Mouse (Mus musculus) midbrain, embryonic 12.5 days (tissue): Measurements from ENCODE around the gene Twist2. TPM values are rescaled to one million over a fixed set of nuclear protein-coding genes. Genes with fewer than 3 reads are reported as not detected.
A peak's percentile ranks its signal among the peaks of the same experiment; 100 is the strongest.

Experiments used
- ATAC-seq: fragments of 200-750 bp; cut with Nextera tagmentation; 2 replicates; pipeline ENCODE4 v1.8.0; 2017; ENCODE audit warnings: low read depth, moderate TSS enrichment, moderate library complexity; ENCODE audit not compliant: low FRiP score
- H3K27ac ChIP-seq: fragments of 300-500 bp; sonication (generic); replicated peaks from 2 replicates; pipeline ENCODE4 v1.5.1; 2016; ENCODE audit warnings: mild to moderate bottlenecking
- H3K27me3 ChIP-seq: fragments of 300-500 bp; sonication (generic); 2 replicates; pipeline ENCODE4 v1.6.1; 2016; ENCODE audit warnings: mild to moderate bottlenecking
- H3K36me3 ChIP-seq: fragments of 300-500 bp; sonication (generic); 2 replicates; pipeline ENCODE4 v1.6.1; 2016
- H3K4me1 ChIP-seq: fragments of 300-500 bp; sonication (generic); 2 replicates; pipeline ENCODE4 v1.6.1; 2016
- H3K4me2 ChIP-seq: fragments of 300-500 bp; sonication (generic); replicated peaks from 2 replicates; pipeline ENCODE4 v1.6.1; 2016; ENCODE audit warnings: mild to moderate bottlenecking, moderate library complexity
- H3K4me3 ChIP-seq: fragments of 300-500 bp; sonication (generic); 2 replicates; pipeline ENCODE4 v1.5.1; 2016; ENCODE audit warnings: mild to moderate bottlenecking
- H3K9ac ChIP-seq: fragments of 300-500 bp; sonication (generic); replicated peaks from 2 replicates; pipeline ENCODE4 v1.6.1; 2016; ENCODE audit warnings: mild to moderate bottlenecking, moderate library complexity
- H3K9me3 ChIP-seq: fragments of 300-500 bp; sonication (generic); 2 replicates; pipeline ENCODE4 v1.6.1; 2016; ENCODE audit warnings: mild to moderate bottlenecking
- WGBS: fragments of 180-500 bp; shearing (Covaris S2); methylation state at CpG from one replicate; pipeline ENCODE4 v1.1.7; 2016; 5-methylcytosine and 5-hydroxymethylcytosine counted together
- polyA plus RNA-seq: library from polyadenylated mRNA; unstranded; fragments of >200 nt; fragmentation: Nextera tagmentation; extraction: Ambion mirVana; gene quantifications from 2 replicates; pipeline ENCODE4 v1.2.1, GENCODE M21; 2016

Twist2 gene
- 7.2 and 10.1 TPM in 2 replicates for polyA plus RNA-seq

GRCm38 (mm10) chr1:91800967-91801843, at the start of gene Twist2:
TSS of gene Twist2 (plus strand) at chr1:91801461.
- Histone ChIP-seq H3K4me1 (peaks cover 18% of the 10 kb centered on the region), H3K27ac (no peak within 1 kb of the TSS), H3K27me3 (peaks cover 61% of the 10 kb centered on the region), H3K36me3 (no peaks in the 10 kb centered on the region), H3K9ac (peak within 1 kb of the TSS; percentile 39; the same call in 1 of the 2 replicates), H3K4me3 (peak within 1 kb of the TSS; percentile 44), H3K4me2 (peak within 1 kb of the TSS; percentile 74), H3K9me3 (no peaks in the 10 kb centered on the region)
- under 1% methylated on average over 73 of the region's 77 CpGs for WGBS
- ATAC-seq = no peak

- Histone ChIP-seq H3K4me2 (no peak overlapping the region), H3K27me3 (peaks cover 27% of the 10 kb centered on the region), H3K9ac (no peak overlapping the region), H3K9me3 (no peaks in the 10 kb centered on the region), H3K4me1 (no peaks in the 10 kb centered on the region; the same call in 1 of the 2 replicates), H3K27ac (no peak overlapping the region), H3K36me3 (no peaks in the 10 kb centered on the region), H3K4me3 (no peak overlapping the region)
- WGBS = 88% methylated on average over 9 of the region's 9 CpGs
- ATAC-seq = no peak
Measured at GRCm38 (mm10) chr1:91752931-91753330, 48.3 kb upstream of the Twist2 start.

- ATAC-seq = peak; percentile 77
- H3K36me3 ChIP-seq = no peaks in the 10 kb centered on the region
- H3K9ac ChIP-seq = peak overlapping the region; percentile 31; the same call in 1 of the 2 replicates
- no peak overlapping the region for H3K27ac ChIP-seq
- under 1% methylated on average over 9 of the region's 9 CpGs for WGBS
- H3K4me3 ChIP-seq = peak overlapping the region; percentile 20; the same call in 1 of the 2 replicates
- peaks cover 9% of the 10 kb centered on the region for H3K27me3 ChIP-seq
- peaks cover 14% of the 10 kb centered on the region for H3K4me1 ChIP-seq
- peak overlapping the region; percentile 47 for H3K4me2 ChIP-seq
- no peaks in the 10 kb centered on the region for H3K9me3 ChIP-seq
Measured at GRCm38 (mm10) chr1:91755102-91755501, 46.2 kb upstream of the Twist2 start.

- no peak overlapping the region for H3K4me2 ChIP-seq
- no peak overlapping the region for H3K4me3 ChIP-seq
- peaks cover 21% of the 10 kb centered on the region for H3K4me1 ChIP-seq
- no peaks in the 10 kb centered on the region for H3K36me3 ChIP-seq
- WGBS = 62% methylated on average over 16 of the region's 16 CpGs
- ATAC-seq = no peak
- H3K27me3 ChIP-seq = peaks cover 9% of the 10 kb centered on the region
- H3K27ac ChIP-seq = no peak overlapping the region
- H3K9ac ChIP-seq = no peak overlapping the region
- no peaks in the 10 kb centered on the region for H3K9me3 ChIP-seq
Measured at GRCm38 (mm10) chr1:91757292-91757691, 44.0 kb upstream of the Twist2 start.

DNA sequence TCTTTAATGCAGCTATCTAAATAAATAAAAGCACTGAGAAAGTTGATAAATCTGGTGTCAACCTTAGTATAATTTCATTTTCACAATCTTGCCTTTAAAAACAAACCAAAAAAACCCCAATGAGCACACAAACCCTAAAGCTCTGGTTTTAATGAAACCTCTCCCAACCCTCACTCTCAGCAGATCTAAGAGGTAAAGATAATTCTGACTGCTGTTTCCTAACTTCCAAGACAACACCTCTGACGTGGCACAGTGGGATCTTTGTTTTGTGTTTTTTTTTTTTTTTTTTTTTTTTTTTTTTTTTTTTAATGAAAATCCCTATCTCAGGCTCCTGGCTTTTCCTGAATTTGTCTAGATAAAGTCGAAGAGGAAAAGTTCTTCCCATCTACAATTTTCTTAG, 43.1 kb upstream of the Twist2 start:
- Histone ChIP-seq H3K4me2 (no peak overlapping the region), H3K9ac (no peak overlapping the region), H3K4me1 (peaks cover 21% of the 10 kb centered on the region), H3K27ac (no peak overlapping the region), H3K9me3 (no peaks in the 10 kb centered on the region), H3K27me3 (peaks cover 9% of the 10 kb centered on the region), H3K4me3 (no peak overlapping the region), H3K36me3 (no peaks in the 10 kb centered on the region)
- 26% methylated on average over 2 of the region's 2 CpGs for WGBS
- ATAC-seq = no peak

DNA sequence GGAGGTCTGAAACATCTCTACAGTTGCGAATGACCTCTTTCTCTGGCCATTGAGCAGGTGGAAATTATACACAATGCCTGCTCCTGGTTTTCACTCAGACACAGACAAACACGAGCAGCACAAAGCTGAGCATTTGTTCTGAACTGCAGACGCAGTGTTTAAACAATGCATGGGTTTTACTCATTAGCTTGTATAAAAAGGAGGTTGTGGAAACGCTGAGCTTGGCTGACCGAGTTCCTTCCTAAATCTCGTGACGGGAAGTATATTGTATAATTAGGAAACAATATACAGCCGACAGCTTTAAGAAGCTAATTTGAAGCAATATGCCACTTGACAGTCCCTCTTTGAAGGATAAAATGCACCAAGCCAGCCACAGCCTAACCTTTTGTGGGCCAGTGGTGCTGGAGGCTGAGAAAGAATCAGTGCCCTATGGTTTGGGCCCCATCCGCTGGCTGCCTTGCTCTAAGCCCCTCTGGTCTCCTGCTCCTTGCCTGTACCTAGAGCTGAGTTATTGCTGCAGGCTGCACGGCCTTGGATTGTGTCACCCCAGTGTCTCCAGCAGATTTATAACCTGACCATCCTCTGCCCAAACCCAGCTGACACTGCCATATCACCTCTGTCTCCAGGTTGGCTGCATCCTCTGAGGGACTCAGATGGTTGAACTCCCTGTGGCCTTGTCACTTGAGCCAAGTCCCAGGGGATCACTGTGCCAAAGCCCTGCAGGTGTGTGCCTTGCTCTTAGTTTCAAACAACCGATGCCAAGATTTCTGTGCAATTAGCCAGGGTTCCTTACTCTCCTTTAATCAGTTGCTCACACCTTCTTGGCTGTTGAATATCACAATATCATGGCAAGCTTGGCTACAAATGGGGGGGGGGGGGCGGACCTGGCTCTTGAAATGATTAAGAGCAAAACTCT, 42.4 kb upstream of the Twist2 start:
- WGBS = 21% methylated on average over 12 of the region's 12 CpGs
- Histone ChIP-seq H3K36me3 (no peaks in the 10 kb centered on the region), H3K4me3 (no peak overlapping the region), H3K27me3 (peaks cover 9% of the 10 kb centered on the region), H3K9me3 (no peaks in the 10 kb centered on the region), H3K27ac (peak overlapping the region; percentile 46; the same call in 1 of the 2 replicates), H3K4me1 (peaks cover 21% of the 10 kb centered on the region), H3K9ac (0 out of 2 replicates have a peak overlapping the region, but pooled peaks have one; percentile 2), H3K4me2 (peak overlapping the region; percentile 21; the same call in 1 of the 2 replicates)
- peak; percentile 40 for ATAC-seq

DNA sequence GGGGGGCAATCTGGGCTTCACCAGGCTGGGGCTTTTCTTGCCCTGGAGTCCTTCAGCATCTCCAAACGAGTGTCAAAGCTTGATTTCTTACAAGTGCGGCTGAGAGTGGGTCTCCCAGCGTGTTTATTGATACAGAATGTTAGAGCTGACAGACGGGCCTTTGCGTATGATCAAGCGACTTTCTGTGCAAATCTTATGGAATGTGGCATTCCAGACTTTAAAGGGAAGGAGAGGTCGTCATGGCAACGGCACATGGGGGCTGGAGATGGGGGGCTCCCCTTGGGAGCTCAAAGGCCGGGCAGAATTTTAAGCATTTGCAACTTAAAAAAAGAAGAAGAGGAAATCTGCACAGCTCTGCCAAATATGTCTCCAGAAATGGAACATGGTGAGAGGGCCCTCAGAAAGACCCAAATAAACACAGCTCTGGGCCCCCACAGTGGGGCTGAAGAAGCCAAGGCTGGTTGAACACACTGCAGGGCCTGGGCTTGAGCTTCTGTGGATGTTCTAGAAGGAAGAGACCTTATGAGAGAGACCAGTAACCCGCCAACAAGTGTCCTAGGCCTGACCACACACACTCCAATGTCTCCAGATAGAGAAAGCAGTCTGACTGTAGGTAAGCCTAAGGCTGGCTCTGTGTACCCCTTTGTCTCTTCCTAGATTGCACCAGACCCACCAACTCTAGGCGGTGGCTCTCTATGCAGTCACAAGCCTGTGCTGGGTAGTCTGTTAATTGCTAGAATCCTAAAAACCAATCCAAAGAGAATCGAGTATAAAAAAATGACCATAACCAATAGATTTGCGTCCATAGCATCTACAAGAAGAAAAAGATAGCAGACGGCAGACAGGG, 40.9 kb upstream of the Twist2 start:
- H3K9me3 ChIP-seq = no peaks in the 10 kb centered on the region
- peaks cover 21% of the 10 kb centered on the region for H3K4me1 ChIP-seq
- H3K9ac ChIP-seq = no peak overlapping the region
- no peaks in the 10 kb centered on the region for H3K36me3 ChIP-seq
- H3K4me3 ChIP-seq = no peak overlapping the region
- peak overlapping the region; percentile 56 for H3K27ac ChIP-seq
- WGBS = 37% methylated on average over 14 of the region's 14 CpGs
- ATAC-seq = peak; percentile 57; the same call in 1 of the 2 replicates
- peak overlapping the region; percentile 12; the same call in 1 of the 2 replicates for H3K4me2 ChIP-seq
- H3K27me3 ChIP-seq = peaks cover 9% of the 10 kb centered on the region

- Histone ChIP-seq H3K27me3 (no peaks in the 10 kb centered on the region), H3K27ac (no peak overlapping the region), H3K4me2 (no peak overlapping the region), H3K9me3 (no peaks in the 10 kb centered on the region), H3K4me1 (peaks cover 21% of the 10 kb centered on the region), H3K4me3 (no peak overlapping the region), H3K9ac (no peak overlapping the region), H3K36me3 (no peaks in the 10 kb centered on the region)
- ATAC-seq = no peak
- 54% methylated on average over 12 of the region's 12 CpGs for WGBS
Measured at GRCm38 (mm10) chr1:91762528-91763091, 38.7 kb upstream of the Twist2 start.

DNA sequence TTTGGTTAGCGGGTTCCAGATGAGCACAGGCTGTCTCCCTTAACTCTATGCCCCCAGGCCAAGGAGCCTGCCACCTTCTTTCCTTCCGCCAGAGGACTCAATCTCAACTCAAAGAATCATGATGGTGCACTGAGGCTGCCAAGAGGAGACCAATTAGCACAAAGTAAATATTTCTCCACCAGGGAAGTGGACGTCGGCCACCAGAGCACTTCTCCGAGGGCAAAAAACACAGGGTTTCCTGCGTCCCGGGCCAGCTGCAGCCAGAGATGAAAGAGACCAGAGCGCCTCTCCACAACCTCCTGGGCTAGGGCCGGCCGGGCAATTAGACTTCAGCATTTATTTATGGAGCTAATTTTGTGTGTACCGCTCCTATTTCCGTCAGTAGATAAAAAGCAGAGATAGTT, 31.0 kb upstream of the Twist2 start:
- peaks cover 5% of the 10 kb centered on the region; the same call in 1 of the 2 replicates for H3K27me3 ChIP-seq
- no peaks in the 10 kb centered on the region for H3K36me3 ChIP-seq
- H3K4me2 ChIP-seq = no peak overlapping the region
- no peak for ATAC-seq
- H3K4me1 ChIP-seq = no peaks in the 10 kb centered on the region
- no peaks in the 10 kb centered on the region for H3K9me3 ChIP-seq
- no peak overlapping the region for H3K27ac ChIP-seq
- H3K9ac ChIP-seq = no peak overlapping the region
- 48% methylated on average over 12 of the region's 12 CpGs for WGBS
- no peak overlapping the region for H3K4me3 ChIP-seq

DNA sequence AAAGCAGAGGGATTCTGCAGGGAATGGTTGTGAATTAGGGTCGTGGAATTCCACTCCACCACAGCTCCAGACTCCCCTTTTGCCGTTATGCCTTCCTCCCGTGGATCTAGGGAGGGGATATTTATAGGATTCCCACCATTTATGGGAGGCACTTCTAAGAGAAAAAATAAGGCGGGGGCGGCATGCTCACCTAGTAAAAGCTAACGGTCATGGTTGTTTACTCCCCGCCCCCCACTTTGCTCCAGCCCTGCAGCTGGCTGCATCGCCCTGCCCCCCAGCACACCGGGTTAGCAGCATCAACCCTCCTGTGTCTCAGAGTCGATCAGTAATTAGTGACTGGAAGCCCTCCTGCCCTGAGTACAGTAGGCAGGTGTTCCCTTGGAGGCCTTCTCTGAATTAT, 30.6 kb upstream of the Twist2 start:
- H3K9me3 ChIP-seq = no peaks in the 10 kb centered on the region
- no peak overlapping the region for H3K4me2 ChIP-seq
- no peaks in the 10 kb centered on the region for H3K4me1 ChIP-seq
- WGBS = 18% methylated on average over 10 of the region's 10 CpGs
- no peak overlapping the region for H3K9ac ChIP-seq
- peaks cover 5% of the 10 kb centered on the region; the same call in 1 of the 2 replicates for H3K27me3 ChIP-seq
- ATAC-seq = no peak
- H3K4me3 ChIP-seq = no peak overlapping the region
- H3K27ac ChIP-seq = no peak overlapping the region
- no peaks in the 10 kb centered on the region for H3K36me3 ChIP-seq

DNA sequence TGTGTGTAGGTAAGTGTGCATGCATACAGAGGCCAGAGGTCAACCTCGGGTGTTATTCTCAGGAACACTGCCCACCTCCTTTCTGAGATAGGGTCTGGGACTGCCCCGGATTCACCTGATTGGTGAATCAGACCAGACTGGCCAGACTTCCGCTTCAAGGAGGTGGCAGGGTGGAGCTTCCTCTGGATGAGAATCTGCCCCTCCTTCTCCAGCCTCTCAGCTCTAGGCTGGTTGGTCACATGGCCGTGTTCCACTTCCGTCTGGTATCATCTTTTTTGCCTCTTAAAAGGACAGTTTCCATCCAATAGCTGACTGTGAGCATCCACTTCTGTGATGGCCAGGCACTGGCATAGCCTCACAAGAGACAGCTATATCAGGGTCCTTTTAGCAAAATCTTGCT, 24.3 kb upstream of the Twist2 start:
- Histone ChIP-seq H3K27ac (no peak overlapping the region), H3K27me3 (no peaks in the 10 kb centered on the region), H3K9me3 (no peaks in the 10 kb centered on the region), H3K4me2 (no peak overlapping the region), H3K9ac (no peak overlapping the region), H3K4me1 (no peaks in the 10 kb centered on the region), H3K4me3 (no peak overlapping the region), H3K36me3 (no peaks in the 10 kb centered on the region)
- ATAC-seq = no peak
- 80% methylated on average over 5 of the region's 5 CpGs for WGBS
